Mouse (Mus musculus): ENCODE measurements around the gene Aunip.

Aunip gene

GRCm38 (mm10) chr4:134553631-134554030 lies 42.8 kb downstream of the Aunip start:
- no peak for DNase-seq (ENCODE audit: low spot score)

DNA sequence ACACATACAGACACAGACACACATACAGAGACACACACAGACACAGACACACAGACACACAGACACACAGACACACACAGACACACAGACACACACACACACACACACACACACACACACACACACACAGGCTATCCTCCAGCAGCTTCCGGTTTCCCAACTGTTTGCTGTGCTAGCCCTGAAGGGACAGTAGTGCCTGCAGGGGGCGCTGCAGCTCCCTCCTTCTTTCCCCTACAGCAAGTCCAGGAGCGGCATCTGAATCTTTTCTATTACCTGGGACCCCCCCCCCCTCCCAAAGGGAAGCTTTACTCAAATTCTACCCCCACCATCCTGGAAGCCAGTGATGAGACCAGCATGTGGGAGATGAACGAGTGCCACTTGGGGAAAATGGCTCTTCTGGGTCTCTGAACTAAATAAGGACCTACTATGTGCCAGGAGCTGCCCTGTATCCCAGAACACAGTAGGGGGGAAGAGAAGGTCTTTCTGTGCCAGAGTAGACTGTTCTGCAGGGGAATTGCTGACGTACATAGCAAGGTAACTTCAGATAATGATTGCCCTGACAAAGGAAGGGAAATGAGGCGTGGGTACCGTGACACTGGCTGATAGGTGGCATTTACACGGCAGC lies 45.3 kb downstream of the Aunip start:
- DNase-seq (ENCODE audit: low spot score), result no peak

DNA sequence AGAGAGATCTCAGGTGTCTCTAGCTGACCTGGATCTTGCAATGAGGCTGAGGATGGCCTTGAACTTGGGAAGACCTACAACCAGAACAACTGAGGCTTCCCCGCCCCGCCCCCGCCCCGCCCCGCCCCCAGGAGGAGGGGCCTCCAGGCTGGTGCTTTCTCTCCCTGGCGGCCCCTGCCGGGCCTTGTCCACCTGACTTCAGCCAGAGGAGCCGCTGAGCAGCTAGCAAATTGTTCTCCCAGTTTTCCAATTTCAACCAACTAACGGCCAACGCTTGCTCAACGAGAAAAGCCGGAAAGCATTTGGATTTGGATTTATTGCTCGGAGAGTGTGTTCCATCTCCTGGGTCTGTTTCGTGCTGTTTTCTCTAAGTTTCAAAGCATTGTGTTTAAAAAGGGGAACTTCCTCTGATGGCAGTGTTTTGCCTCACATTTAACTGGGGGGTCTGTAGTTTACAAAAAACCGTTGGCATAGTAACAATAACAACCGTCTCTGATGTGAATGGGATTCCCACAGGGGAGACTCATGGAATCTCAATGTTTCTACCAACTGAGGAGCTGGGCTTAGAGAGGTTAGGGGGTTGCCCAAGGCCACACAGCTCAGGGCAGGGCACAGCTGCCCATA lies 46.9 kb downstream of the Aunip start:
- DNase-seq (ENCODE audit: low spot score), result no peak

GRCm38 (mm10) chr4:134558570-134559113 lies 47.8 kb downstream of the Aunip start:
- DNase-seq (ENCODE audit: low spot score), result no peak

DNA sequence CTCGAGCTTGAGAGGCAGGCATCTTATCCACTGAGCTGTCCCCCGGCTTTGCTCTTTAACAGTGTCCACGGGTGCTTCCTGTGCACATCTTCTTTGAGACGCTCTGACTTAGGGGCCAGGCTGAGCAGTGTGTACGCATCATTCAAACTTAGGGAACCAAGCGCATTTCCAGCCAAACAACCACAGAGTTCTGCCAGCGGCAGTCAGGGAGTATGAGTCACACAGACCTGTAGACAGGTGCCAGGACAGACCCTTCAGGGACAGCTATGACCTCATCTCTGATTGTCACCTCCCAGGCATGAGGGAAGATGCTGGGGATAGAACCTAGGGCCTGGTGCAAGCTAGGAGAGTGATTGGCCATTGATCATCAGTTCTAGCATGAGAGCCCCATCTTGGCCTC lies 48.4 kb downstream of the Aunip start:
- DNase-seq (ENCODE audit: low spot score), result no peak

- DNase-seq (ENCODE audit: low spot score), result no peak
Measured at GRCm38 (mm10) chr4:134560699-134561098, 49.9 kb downstream of the Aunip start.

- no peak for DNase-seq (ENCODE audit: low spot score)
Measured at GRCm38 (mm10) chr4:134562014-134562413, 51.2 kb downstream of the Aunip start.

GRCm38 (mm10) chr4:134563624-134564023 lies 52.8 kb downstream of the Aunip start:
- no peak for DNase-seq (ENCODE audit: low spot score)

DNA sequence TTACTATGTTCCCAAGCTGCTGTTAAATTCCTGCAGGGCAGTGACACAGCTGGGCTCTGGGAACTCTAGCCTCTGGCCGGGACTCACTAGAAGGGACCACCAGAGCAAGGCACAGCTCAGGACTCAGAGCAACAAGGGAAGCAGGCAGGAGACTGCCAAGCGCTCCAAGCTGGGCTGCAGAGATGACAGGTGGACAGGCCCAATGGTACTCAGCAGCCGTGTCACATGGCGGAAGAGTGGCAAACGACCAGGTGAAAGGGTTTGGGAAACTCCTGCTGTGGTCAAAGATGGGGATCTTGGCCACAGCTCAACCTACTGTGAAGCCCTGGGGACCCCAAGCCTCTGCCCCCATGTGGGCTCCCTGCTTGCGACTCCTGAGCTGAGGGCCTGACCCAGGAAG lies 53.3 kb downstream of the Aunip start:
- no peak for DNase-seq (ENCODE audit: low spot score)

GRCm38 (mm10) chr4:134567377-134568226 lies 56.8 kb downstream of the Aunip start:
- no peak for DNase-seq (ENCODE audit: low spot score)

DNA sequence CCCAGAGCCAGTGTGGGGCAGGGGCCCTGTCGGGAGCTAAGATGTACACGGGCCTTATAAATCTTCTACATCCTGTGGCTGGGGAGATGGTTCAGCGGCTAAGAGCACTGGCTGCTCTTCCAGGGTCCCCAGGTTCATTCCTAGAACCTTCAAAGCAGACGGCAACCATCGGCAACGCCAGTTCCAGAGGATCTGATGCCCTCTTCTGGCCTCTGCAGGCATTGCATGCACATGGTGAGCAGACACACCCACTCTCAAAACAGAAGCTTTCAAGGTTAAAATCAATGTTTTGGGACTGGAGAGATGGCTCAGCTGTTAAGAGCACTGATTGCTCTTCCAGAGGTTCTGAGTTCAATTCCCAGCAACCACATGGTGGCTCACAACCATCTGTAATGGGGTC lies 58.4 kb downstream of the Aunip start:
- no peak for DNase-seq (ENCODE audit: low spot score)

DNA sequence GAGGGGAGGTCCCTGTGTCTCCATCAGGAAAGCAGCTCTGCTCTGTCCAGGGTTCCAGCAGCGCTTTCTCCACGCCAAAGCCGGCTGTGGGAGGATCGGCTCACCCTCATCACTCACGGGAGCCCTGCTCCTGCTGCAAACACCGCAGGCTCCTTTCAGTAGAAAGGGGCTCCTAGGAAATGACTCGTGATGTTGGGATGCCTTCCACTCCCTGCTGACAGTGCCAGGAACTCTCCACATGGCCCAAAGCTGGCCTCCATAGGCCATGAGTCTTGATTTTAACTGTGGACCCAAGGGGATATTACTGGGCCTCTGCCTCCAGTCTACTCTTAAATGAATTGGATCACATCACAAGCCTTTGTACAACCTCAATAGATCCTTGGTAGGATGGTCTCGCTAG lies 59.0 kb downstream of the Aunip start:
- no peak for DNase-seq (ENCODE audit: low spot score)

DNA sequence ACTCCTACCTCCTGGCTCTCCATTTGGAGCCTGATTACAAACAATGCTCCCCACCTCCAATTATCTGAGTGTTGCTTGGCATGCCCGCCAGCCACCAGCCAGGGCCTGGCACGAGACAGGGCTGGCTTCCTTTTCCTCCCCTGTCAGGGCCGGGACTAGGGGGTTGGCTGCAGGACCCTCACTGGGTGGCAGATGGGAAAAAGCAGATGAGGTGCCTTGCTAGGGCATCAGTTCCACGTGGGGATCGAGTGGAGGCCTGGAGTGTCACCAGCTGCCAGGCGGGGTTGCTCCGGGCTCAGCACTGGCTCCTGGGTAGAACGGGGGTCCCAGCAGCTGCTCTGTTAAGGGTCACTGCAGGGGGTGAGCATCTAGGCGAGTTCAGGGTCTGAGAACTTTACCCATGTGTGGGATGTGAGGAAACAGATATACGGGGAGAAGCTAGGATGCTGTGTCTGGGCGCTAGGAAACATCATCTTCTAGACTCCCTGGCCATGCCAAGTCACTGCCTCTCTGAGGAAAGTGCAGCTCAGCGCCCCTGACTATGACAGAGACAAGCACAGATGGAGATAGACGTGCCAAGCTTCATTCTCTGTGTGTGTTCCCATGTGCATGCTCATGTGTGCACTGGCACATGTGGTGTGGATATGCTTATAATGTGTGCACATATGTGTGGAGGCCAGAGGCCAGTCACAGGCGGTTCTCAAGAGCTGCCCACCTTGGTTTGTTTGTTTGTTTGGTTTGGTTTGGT lies 60.1 kb downstream of the Aunip start:
- DNase-seq (ENCODE audit: low spot score), result no peak

- no peak for DNase-seq (ENCODE audit: low spot score)
Measured at GRCm38 (mm10) chr4:134572449-134573300, 61.9 kb downstream of the Aunip start.
